Mouse (Mus musculus): ENCODE data around the gene Spi1. TPM values are rescaled to one million over a fixed set of nuclear protein-coding genes. Genes with fewer than 3 reads are reported as not detected.

Spi1 gene
- polyA plus RNA-seq, 1 experiment = 32.3 TPM

Other genes with a start within 250 kb of the Spi1 start
- 104 and 130 TPM in 2 replicates for gene Mtch2, start 235.2 kb upstream of the Spi1 start, polyA plus RNA-seq (2012; rRNA removed)
- gene C1qtnf4, start 196.5 kb upstream of the Spi1 start, polyA plus RNA-seq (2012; rRNA removed) = 14.6 and 19.6 TPM in 2 replicates
- gene Kbtbd4, start 177.7 kb upstream of the Spi1 start, polyA plus RNA-seq (2012; rRNA removed) = 16.0 and 16.7 TPM in 2 replicates
- gene Ndufs3, start 177.6 kb upstream of the Spi1 start, polyA plus RNA-seq (2012; rRNA removed) = 177 and 223 TPM in 2 replicates
- gene Celf1, start 142.0 kb upstream of the Spi1 start, polyA plus RNA-seq (2012; rRNA removed) = 40.5 and 43.6 TPM in 2 replicates
- 0.41 and 0.53 TPM in 2 replicates for gene Rapsn, start 46.8 kb upstream of the Spi1 start, polyA plus RNA-seq (2012; rRNA removed)
- 103 and 106 TPM in 2 replicates for gene Psmc3, start 28.4 kb upstream of the Spi1 start, polyA plus RNA-seq (2012; rRNA removed)
- 71.2 and 84.5 TPM in 2 replicates for gene Slc39a13, start 12.0 kb upstream of the Spi1 start, polyA plus RNA-seq (2012; rRNA removed)
- gene Mybpc3, start 35.8 kb downstream of the Spi1 start, polyA plus RNA-seq (2012; rRNA removed) = 0.04 and 0.05 TPM in 2 replicates
- gene Madd, start 101.4 kb downstream of the Spi1 start, polyA plus RNA-seq (2012; rRNA removed) = 17.3 and 21.3 TPM in 2 replicates
- 68.1 and 103 TPM in 2 replicates for gene Nr1h3, start 120.4 kb downstream of the Spi1 start, polyA plus RNA-seq (2012; rRNA removed)
- 27.8 and 35.0 TPM in 2 replicates for gene Acp2, start 120.5 kb downstream of the Spi1 start, polyA plus RNA-seq (2012; rRNA removed)
- 17.5 and 21.7 TPM in 2 replicates for gene Ddb2, start 154.6 kb downstream of the Spi1 start, polyA plus RNA-seq (2012; rRNA removed)
- gene Pacsin3, start 173.6 kb downstream of the Spi1 start, polyA plus RNA-seq (2012; rRNA removed) = 37.3 and 48.9 TPM in 2 replicates
- gene Arfgap2, start 182.6 kb downstream of the Spi1 start, polyA plus RNA-seq (2012; rRNA removed) = 35.7 and 41.2 TPM in 2 replicates

Measured in gonadal fat pad, adult 2 months (tissue).